Mouse (Mus musculus) heart, adult 18-20 months (tissue): Measurements from ENCODE around the gene Akirin1. TPM values are rescaled to one million over a fixed set of nuclear protein-coding genes. Genes with fewer than 3 reads are reported as not detected.
A peak's percentile ranks its signal among the peaks of the same experiment; 100 is the strongest.

ENCODE experiments used
- DNase-seq, 2 experiments: peaks; one replicate each; pipeline ENCODE4 v3.0.0; 2021 to 2022; ENCODE audit warnings: mixed read lengths in 1 of 2
- total RNA-seq, 2 experiments: library from RNA; stranded (reverse); gene quantifications; 2 replicates each; pipeline ENCODE4 v1.2.3; 2021

Akirin1 gene
- total RNA-seq, 2 experiments from 2014 or later: 24.1 to 25.3 TPM

DNA sequence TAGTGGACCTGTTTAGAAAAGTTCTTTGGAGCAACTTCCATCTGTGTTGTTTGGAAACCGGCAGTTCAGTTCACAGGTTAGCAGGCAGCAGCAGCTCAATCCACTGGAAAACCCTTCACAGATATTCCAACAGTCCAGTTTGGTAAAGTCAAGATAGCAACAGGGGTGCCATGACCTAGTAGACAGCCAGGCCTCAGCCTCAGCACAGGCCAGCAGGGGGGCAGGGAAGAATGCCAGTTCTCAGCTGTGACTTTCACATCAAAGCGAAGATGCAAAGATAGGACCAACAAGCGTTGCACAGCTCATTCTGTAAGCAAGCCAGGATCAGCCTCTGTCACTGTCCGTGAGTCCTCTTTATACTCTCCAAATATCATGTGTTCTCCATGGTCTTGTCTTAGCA lies 28.4 kb downstream of the Akirin1 start:
- no peak for DNase-seq

DNA sequence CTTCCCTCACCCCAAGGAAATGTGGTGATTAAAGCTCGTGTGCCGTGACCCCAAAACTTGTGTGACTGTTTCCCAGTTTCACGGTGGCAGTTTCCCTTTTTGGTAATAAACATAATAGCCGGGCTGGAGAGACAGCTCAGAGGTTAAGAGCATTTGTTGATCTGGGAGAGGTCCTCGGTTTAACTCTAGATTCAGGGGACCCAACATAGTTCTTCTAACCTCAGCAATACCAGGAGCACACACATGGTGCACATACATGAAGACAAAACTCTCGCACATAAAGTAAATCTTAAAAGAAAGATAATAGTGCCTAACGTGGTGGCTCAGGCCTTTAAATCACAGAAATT lies 31.7 kb downstream of the Akirin1 start:
- no peak for DNase-seq

DNA sequence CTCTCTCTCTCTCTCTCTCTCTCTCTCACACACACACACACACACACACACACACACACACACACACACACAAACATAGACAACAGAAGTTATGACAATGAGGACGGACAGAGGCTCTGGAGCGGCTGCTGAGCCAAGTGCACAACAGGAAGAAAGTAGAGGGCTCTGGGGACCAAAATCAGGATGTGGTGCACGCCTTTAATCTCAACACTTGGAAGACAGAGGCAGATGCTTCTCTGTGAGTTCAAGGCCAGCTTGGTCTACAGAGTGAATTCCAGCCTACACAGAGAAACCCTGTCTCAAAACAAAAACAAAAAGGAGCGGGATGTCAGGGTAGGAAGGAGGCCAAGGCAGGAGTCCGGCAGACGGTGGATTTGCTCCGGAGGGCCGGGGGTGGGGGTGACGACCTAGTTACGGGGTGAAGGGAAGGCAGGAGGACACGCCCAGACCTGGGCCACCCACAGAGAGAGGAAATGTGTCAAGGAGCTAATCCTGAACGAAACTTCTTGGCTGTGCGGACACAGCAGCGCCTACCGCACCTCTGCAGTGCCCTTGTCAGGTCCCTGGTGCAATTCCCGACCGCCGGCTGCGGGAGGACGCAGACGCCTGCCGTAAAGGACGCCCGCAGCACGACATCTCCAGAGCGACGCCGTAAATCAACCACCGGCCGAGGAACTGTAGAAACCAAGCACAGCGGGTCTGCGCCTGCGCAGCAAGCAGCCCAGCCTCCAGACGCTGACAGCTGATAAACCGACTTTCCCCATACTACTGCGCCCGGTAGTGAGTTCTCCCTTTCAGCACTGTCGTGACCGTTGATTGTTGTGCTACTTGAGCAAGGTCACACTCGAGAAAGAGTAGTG lies 32.3 kb downstream of the Akirin1 start, which contains the start of gene Ndufs5:
Gene Ndufs5 (minus strand): TSS at position 629 of the 860 bp plus-strand sequence.
- DNase-seq: peak; percentile 97 to 98

DNA sequence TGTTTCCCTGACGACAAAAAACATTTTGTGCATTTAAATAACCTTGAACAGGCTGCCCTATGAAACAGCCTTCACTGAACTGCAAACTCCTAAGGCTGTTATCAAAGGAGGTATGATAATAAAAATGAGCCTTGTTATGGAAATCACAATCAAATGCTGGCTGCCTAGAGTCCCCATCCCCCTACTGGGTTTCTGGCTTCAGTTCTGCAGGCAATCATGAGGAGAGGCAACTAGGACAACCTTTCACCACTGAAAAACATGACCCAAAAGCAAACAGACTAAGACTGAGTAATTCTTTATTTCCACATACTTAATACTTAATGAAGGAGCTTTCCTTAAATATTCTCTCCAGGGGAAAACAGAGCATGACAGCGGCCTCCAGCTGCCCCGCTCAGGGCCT lies 37.7 kb downstream of the Akirin1 start:
- no peak for DNase-seq

DNA sequence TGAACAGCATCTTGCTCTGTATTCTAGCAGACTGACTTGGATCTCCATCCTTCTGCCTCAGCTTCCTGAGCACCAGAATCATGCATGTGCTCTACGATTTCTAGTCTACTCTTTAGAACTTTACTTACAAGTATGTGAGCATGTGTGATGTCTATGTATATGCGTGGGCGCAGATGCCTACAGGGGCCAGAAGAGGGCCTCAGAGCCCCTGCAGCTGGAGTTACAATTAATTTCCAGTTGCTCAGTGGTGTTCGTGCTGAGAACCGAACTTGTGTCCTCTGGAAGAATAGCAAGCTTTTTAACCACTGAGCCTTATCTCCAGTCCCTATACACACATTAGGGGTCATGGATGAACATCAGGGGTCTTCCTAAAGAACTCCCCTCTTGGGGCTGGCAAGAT lies 42.8 kb downstream of the Akirin1 start:
- no peak for DNase-seq

DNA sequence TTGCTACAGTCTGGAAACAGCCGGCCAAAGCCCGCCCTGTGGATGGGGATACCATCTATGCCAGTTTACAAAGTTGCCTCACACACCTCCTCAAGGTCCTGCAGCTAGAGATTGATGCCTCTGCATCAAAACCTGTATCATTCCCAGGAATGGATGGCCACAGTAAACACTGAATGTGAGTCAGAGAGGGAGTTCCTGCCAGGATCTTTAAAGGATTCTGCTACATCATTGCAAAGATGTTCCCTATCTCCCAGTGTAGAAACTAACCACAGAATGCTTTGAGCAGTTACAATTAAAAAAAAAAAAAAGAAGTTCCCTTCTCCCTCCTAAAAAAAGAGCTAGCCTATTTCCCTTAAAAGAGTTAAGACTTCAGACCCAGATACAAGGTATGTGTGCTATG lies 44.8 kb downstream of the Akirin1 start:
- DNase-seq: no peak

DNA sequence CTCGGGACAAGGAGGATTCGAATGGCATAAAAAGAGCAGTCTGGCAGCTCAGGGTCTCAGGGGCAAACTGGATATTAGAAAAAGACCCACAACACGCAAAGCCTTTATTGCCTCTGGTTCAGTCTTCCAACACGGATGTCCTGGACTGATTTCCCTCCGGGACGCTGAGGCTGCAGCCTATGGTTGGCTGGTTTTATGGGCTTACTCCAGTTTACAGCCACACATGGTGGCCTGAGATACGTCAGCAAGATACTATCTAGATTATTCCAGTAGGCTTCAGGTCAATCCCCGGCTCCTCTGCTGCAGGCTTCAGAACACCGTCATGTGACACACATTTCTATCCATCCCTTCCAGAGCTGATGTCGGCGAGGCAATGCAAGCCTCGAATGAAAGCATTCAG lies 56.8 kb downstream of the Akirin1 start:
- DNase-seq: no peak

DNA sequence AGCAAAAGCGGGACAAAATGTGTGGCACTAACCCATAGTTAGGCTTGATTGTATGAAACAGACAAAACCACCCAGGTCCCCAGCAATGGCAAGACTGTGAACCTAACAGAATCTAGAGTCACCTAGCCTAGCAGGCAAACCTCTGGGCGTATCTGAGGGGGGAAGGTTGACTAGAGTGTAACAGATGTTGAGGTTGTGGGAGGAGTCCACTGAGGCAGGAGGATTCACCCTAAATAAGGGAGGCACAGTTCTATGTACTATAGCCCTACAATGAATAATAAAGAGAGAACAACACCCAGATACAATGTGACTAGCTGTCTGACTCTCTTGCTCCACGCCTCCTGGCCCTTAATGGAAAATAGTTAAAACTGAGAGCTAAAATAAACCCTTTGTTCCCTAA lies 58.1 kb downstream of the Akirin1 start:
- DNase-seq: no peak

DNA sequence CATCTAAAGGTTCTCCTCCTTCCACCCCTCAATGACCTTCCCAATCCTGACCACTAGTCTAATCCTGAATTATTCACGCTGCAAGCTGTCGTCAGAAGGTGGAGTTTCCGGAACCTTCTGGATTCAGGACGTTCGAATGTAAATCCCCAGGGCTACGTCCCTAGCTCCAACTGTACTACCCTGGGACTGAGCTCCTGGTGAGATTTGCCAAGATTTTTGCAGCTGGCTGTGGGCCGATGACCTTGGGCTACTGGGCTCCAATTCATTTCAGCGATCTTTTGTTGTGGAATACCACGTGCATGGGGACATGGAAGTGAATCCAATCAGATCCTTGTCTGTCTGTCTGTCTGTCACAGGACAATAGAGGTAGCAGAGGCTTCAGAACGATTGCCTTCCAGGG lies 59.8 kb downstream of the Akirin1 start:
- peak; percentile 47 to 53 for DNase-seq

DNA sequence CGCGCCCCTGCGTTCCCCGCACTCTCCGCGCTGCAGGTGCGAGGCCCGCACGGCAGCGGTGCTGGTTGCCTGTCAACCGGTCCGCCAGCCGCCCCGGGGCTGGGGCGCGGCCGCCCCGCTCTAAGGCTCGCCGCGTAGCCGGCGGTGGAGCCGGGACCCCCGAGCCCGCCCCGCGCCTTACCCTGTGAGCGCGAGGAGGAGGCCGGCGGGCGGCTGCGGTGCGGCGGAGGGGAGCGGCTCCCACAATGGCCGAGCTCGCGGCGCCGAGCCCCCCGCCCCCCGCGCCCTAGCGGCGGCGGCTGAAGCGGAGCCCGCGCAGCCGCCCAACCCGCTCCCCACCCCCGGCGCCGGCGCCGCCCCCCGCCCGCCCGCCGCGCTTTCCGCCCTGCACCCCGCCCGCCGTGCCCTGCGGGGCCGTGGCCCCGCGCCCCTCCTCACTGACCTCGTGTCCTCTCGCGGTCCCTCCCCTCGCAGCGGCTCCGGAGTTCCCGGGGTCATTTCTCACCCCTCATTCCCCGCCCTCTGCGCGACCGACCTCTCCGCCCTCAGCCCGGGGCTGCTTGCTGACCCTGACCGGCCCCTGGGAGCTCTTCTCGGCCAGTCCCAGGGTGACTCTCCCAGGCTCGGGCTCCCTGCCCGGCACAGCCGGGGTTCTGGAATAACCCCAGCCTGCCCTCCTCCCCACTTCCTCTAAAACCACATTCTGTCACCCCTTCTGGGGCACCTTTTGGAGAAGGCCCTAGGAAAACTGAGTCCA lies 62.9 kb downstream of the Akirin1 start:
- peak; percentile 64 to 65 for DNase-seq

DNA sequence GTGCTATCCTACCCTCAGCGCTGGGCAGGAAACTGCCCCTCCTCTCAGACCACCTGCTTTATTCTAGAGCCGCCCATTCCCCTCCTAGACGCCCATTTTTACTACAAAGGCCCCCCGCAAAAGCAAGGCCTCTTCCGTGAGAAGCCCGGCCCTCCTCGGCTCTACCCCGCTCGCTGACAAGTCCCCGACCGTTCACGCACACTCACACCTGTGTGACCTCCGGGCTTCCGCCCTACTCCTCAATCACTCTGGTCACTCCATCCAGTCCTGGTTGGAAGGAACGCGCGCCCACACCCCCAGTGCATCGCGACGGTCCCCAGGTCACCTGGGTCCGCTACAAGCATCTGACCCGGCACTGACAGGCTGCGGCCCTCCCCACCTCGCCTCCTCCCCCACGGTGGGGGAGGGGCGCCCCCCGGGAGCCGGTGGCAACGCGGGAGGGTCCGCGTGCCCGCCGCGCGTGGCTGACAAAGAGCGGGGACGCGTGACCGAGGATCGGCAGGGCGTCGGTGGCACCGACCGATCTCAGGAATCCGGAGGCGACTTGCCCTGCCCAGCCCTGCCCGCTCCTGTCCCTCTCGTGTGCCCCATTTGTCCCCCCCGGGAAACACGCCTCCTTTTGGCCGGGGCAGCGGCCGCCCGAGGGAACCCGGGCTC lies 63.6 kb downstream of the Akirin1 start:
- DNase-seq: peak in 1 of 2 experiments; percentile 14

DNA sequence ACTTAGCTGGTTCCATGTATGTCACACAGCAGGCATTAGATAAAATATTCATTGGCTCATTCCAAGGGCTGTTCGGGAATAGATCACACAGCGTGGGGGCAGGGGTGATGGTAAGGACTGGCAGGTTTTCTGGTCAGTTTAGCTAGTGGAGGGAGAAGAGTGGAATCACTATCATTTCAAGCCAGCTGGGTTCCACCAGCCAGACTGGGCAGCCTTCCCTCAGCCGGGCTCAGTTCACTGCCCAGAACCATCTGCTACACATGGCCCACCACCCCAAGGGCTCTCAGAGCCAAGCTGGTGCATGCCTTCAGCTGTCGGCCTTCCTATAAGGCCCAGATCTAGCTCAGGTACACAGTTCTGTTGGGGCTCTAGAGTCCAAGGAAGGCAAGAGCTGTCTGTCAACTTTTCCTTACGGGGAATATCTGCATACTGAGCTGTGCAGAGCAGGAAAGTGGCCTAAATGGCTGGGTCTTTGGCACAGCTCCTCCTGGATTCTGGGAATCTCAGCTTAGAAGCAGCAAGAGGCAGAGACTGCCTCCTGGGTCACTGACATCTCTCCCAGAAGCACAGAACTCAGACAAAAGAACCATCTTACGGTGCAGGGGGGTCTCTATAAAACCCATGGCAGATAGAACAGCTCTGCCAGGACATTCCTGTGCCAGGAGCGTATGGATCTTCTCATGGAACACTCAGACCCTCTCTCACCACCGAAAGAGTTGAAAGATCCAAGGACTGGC lies 64.5 kb downstream of the Akirin1 start:
- no peak for DNase-seq

DNA sequence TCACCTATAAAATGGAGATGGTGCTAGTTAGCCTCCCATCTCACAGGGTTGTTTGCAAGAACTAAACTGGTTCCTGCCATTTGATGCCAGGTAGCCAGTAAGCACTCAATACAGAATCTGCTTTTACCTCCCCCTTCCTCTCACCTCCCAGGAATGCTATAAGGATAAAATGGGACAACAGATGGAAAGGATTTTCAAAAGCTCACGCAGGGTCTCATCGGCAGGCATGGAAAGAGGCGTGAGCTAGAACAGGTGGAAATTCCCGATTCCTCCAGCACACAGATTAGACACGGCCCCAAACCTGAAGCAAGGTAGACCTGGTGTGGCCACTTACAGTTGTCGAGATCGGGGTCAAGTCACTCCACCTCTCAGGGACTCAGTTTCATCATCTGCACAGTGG lies 65.1 kb downstream of the Akirin1 start:
- DNase-seq: no peak

Other genes starting within 250 kb of the Akirin1 start
- gene Macf1, start 66.0 kb downstream of the Akirin1 start, total RNA-seq: 100 to 1,000 TPM; 224 to 229 TPM
- gene Ndufs5, start 32.1 kb downstream of the Akirin1 start, total RNA-seq: 100 to 1,000 TPM; 457 to 469 TPM
- gene Rhbdl2, start 37.5 kb upstream of the Akirin1 start, total RNA-seq: not detected
- gene 4933427I04Rik, start 109.3 kb upstream of the Akirin1 start, total RNA-seq: not detected
- 10 to 100 TPM; 24.6 to 26.3 TPM for gene Mycbp, start 154.5 kb upstream of the Akirin1 start, total RNA-seq
- gene Rragc, start 167.1 kb upstream of the Akirin1 start, total RNA-seq: 10 to 100 TPM; 40.4 to 40.7 TPM
- gene 4930535I16Rik, start 167.7 kb upstream of the Akirin1 start, total RNA-seq: not detected